Mouse (Mus musculus): ENCODE measurements around the gene Nelfcd. TPM values are rescaled to one million over a fixed set of nuclear protein-coding genes. Genes with fewer than 3 reads are reported as not detected.

Gene Nelfcd
- polyA plus RNA-seq, 1 experiment, result 60.0 TPM

GRCm38 (mm10) chr2:174428996-174429591 is 13.5 kb downstream of the Nelfcd start:
- no peak overlapping the region for H3ac ChIP-seq (ENCODE audit: control insufficient read depth, insufficient read length, low read depth)
- H3K4me3 ChIP-seq (ENCODE audit: insufficient read depth, poor library complexity, severe bottlenecking), result no peak overlapping the region
- no peaks in the 10 kb centered on the region for H3K79me2 ChIP-seq (ENCODE audit: control insufficient read depth, insufficient read depth)
- H3K27me3 ChIP-seq (ENCODE audit: control insufficient read depth, insufficient read depth, insufficient read length), result no peaks in the 10 kb centered on the region
- TF ChIP-seq CEBPB (IDR thresholded peaks at IDR 0.05; ENCODE audit: low read depth) (no peak), MYOD1 (IDR thresholded peaks at IDR 0.05; ENCODE audit: control insufficient read depth, insufficient read length, low read depth) (no peak), MYOG (IDR thresholded peaks at IDR 0.05; ENCODE audit: control insufficient read depth, extremely low read depth, insufficient read length) (no peak), USF1 (IDR thresholded peaks at IDR 0.05; ENCODE audit: low read depth) (no peak), CTCF (IDR thresholded peaks at IDR 0.05; ENCODE audit: control insufficient read depth, insufficient read depth, insufficient read length) (no peak), FOSL1 (IDR thresholded peaks at IDR 0.05; ENCODE audit: insufficient read depth, low read length, poor library complexity, severe bottlenecking) (no peak)
- H3K79me3 ChIP-seq (ENCODE audit: low read depth), result no peaks in the 10 kb centered on the region
- peaks cover 58% of the 10 kb centered on the region for H3K36me3 ChIP-seq (ENCODE audit: control insufficient read depth, insufficient read depth)

- Histone ChIP-seq H3K4me3 (ENCODE audit: insufficient read depth, poor library complexity, severe bottlenecking) (no peak overlapping the region), H3K36me3 (ENCODE audit: control insufficient read depth, insufficient read depth) (peaks cover 17% of the 10 kb centered on the region), H3K79me3 (ENCODE audit: low read depth) (peaks cover 5% of the 10 kb centered on the region), H3K27me3 (ENCODE audit: control insufficient read depth, insufficient read depth, insufficient read length) (no peaks in the 10 kb centered on the region), H3K79me2 (ENCODE audit: control insufficient read depth, insufficient read depth) (peaks cover 25% of the 10 kb centered on the region), H3ac (ENCODE audit: control insufficient read depth, insufficient read length, low read depth) (no peak overlapping the region)
- TF ChIP-seq MAX (IDR thresholded peaks at IDR 0.05), result no peak
- TF ChIP-seq MYOG (IDR thresholded peaks at IDR 0.05; ENCODE audit: control insufficient read depth, extremely low read depth, insufficient read length), result no peak
- TF ChIP-seq CTCF (IDR thresholded peaks at IDR 0.05; ENCODE audit: control insufficient read depth, insufficient read depth, insufficient read length), result no peak
- no peak for TF ChIP-seq USF1 (IDR thresholded peaks at IDR 0.05; ENCODE audit: low read depth)
- TF ChIP-seq CEBPB (IDR thresholded peaks at IDR 0.05; ENCODE audit: low read depth), result no peak
- TF ChIP-seq FOSL1 (IDR thresholded peaks at IDR 0.05; ENCODE audit: insufficient read depth, low read length, poor library complexity, severe bottlenecking), result no peak
- no peak for TF ChIP-seq MYOD1 (IDR thresholded peaks at IDR 0.05; ENCODE audit: control insufficient read depth, insufficient read length, low read depth)
Observed at GRCm38 (mm10) chr2:174434943-174435342, 19.3 kb downstream of the Nelfcd start.

GRCm38 (mm10) chr2:174436076-174436701 is 20.6 kb downstream of the Nelfcd start:
- Histone ChIP-seq H3K36me3 (ENCODE audit: control insufficient read depth, insufficient read depth) (peaks cover 15% of the 10 kb centered on the region), H3K27me3 (ENCODE audit: control insufficient read depth, insufficient read depth, insufficient read length) (no peaks in the 10 kb centered on the region), H3K79me3 (ENCODE audit: low read depth) (peaks cover 5% of the 10 kb centered on the region)

GRCm38 (mm10) chr2:174436916-174437696 is 21.5 kb downstream of the Nelfcd start:
- no peak overlapping the region for H3K4me3 ChIP-seq (ENCODE audit: insufficient read depth, poor library complexity, severe bottlenecking)
- H3K36me3 ChIP-seq (ENCODE audit: control insufficient read depth, insufficient read depth), result peaks cover 7% of the 10 kb centered on the region
- peaks cover 25% of the 10 kb centered on the region for H3K79me2 ChIP-seq (ENCODE audit: control insufficient read depth, insufficient read depth)
- H3K27me3 ChIP-seq (ENCODE audit: control insufficient read depth, insufficient read depth, insufficient read length), result no peaks in the 10 kb centered on the region
- no peak overlapping the region for H3ac ChIP-seq (ENCODE audit: control insufficient read depth, insufficient read length, low read depth)
- no peak for TF ChIP-seq CTCF (IDR thresholded peaks at IDR 0.05; ENCODE audit: control insufficient read depth, insufficient read depth, insufficient read length)
- no peak for TF ChIP-seq FOSL1 (IDR thresholded peaks at IDR 0.05; ENCODE audit: insufficient read depth, low read length, poor library complexity, severe bottlenecking)
- peaks cover 5% of the 10 kb centered on the region for H3K79me3 ChIP-seq (ENCODE audit: low read depth)

More at GRCm38 (mm10) chr2:174436076-174436701, 20.6 kb downstream of the Nelfcd start:
- TF ChIP-seq CEBPB (IDR thresholded peaks at IDR 0.05; ENCODE audit: low read depth), result no peak
- TF ChIP-seq FOSL1 (IDR thresholded peaks at IDR 0.05; ENCODE audit: insufficient read depth, low read length, poor library complexity, severe bottlenecking), result no peak
- TF ChIP-seq USF1 (IDR thresholded peaks at IDR 0.05; ENCODE audit: low read depth), result no peak
- TF ChIP-seq CTCF (IDR thresholded peaks at IDR 0.05; ENCODE audit: control insufficient read depth, insufficient read depth, insufficient read length), result no peak
- no peak for TF ChIP-seq MYOG (IDR thresholded peaks at IDR 0.05; ENCODE audit: control insufficient read depth, extremely low read depth, insufficient read length)
- TF ChIP-seq MAX (IDR thresholded peaks at IDR 0.05), result no peak
- no peak for TF ChIP-seq MYOD1 (IDR thresholded peaks at IDR 0.05; ENCODE audit: control insufficient read depth, insufficient read length, low read depth)
- Histone ChIP-seq H3K79me2 (ENCODE audit: control insufficient read depth, insufficient read depth) (peaks cover 25% of the 10 kb centered on the region), H3K4me3 (ENCODE audit: insufficient read depth, poor library complexity, severe bottlenecking) (no peak overlapping the region), H3ac (ENCODE audit: control insufficient read depth, insufficient read length, low read depth) (no peak overlapping the region)

- H3K4me3 ChIP-seq (ENCODE audit: insufficient read depth, poor library complexity, severe bottlenecking), result peak overlapping the region; percentile 69
Observed at GRCm38 (mm10) chr2:174437697-174437982, 22.0 kb downstream of the Nelfcd start.

More at GRCm38 (mm10) chr2:174437697-174437982, 22.0 kb downstream of the Nelfcd start:
- peaks cover 25% of the 10 kb centered on the region for H3K79me2 ChIP-seq (ENCODE audit: control insufficient read depth, insufficient read depth)
- TF ChIP-seq USF1 (IDR thresholded peaks at IDR 0.05; ENCODE audit: low read depth) (no peak), MYOD1 (IDR thresholded peaks at IDR 0.05; ENCODE audit: control insufficient read depth, insufficient read length, low read depth) (no peak), FOSL1 (IDR thresholded peaks at IDR 0.05; ENCODE audit: insufficient read depth, low read length, poor library complexity, severe bottlenecking) (no peak), CEBPB (IDR thresholded peaks at IDR 0.05; ENCODE audit: low read depth) (no peak), CTCF (IDR thresholded peaks at IDR 0.05; ENCODE audit: control insufficient read depth, insufficient read depth, insufficient read length) (no peak), MAX (IDR thresholded peaks at IDR 0.05) (no peak), MYOG (IDR thresholded peaks at IDR 0.05; ENCODE audit: control insufficient read depth, extremely low read depth, insufficient read length) (no peak)
- H3K27me3 ChIP-seq (ENCODE audit: control insufficient read depth, insufficient read depth, insufficient read length), result no peaks in the 10 kb centered on the region
- no peak overlapping the region for H3ac ChIP-seq (ENCODE audit: control insufficient read depth, insufficient read length, low read depth)
- peaks cover 7% of the 10 kb centered on the region for H3K36me3 ChIP-seq (ENCODE audit: control insufficient read depth, insufficient read depth)
- H3K79me3 ChIP-seq (ENCODE audit: low read depth), result peaks cover 5% of the 10 kb centered on the region
